Mouse (Mus musculus): ENCODE data around the gene Gm11213.

Gm11213 gene

GRCm38 (mm10) chr4:63580078-63580477 lies 25.0 kb downstream of the Gm11213 start:
- DNase-seq (ENCODE audit: low spot score): peak; percentile 76

DNA sequence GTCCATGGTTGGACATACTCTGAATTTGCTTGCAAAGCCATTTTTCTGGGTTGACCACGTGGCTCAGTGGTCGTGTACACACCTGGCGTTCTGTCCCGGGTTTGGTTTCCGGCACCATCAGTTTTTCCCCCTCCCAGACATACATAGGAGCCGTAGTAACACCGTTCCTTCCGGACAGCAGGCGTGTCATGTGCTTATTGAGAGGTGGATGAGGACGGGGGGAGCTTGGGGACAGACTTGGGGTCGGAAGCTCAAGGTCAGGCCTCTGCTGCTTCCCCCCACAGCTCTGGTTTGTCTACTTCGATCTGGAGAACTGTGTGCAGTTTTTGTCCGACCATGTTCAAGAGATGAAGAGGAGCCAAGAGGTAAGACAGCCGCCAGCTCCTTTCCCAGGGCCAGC lies 25.4 kb downstream of the Gm11213 start:
- DNase-seq (ENCODE audit: low spot score): no peak

DNA sequence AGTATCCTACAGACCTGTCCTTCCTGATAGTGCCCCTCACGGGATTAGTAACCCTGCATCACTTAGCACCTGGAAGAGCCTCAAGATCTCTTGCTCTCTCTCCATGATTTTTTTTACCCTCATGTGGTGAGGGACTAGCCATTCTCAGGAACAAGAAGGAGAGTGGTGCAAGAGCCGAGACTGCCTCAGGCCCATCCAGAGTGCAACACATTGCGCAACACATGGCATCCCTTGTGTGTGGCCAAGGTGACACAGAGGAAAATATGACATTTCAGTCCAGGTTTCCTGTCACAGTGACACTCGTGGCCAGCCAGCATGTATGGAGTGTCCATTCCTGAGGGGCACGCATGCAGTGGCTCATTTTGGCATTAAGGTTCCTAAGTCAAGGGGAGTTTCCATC lies 32.4 kb downstream of the Gm11213 start:
- DNase-seq (ENCODE audit: low spot score): no peak

GRCm38 (mm10) chr4:63570208-63570781 lies 34.8 kb downstream of the Gm11213 start:
- peak; percentile 57 for DNase-seq (ENCODE audit: low spot score)

- no peak for DNase-seq (ENCODE audit: low spot score)
Measured at GRCm38 (mm10) chr4:63569322-63569721, 35.7 kb downstream of the Gm11213 start.

DNA sequence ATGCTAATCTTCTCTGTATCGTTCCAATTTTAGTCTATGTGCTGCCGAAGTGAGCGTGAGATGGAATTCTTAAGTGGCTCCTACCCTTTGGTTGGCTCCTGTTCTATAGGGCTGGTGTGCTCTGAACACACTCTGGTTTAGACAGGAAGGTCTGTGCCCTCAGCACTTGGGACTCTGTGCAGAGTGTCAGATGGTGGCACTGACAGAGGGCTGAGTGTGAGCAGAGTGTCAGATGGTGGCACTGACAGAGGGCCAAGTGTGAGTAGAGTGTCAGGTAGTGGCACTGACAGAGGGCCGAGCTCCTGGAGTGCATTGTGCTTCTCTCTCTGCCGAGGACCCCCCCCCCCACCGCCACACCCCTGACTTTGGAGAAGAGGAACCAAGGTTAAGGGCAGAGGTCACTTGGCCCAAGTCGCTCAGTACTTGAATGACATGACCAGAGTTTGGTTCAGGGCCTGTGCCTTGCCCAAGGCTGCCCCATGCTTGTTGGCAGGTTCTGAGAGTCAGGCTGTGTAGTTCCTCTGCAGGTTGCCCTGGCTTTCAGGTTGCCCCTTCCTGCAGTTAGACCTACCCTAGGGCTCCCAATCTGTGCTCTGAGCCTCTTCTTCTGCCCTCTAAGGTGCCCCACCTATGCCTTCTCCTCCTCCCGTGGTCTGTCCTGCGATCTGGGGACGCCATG lies 37.2 kb downstream of the Gm11213 start:
- DNase-seq (ENCODE audit: low spot score): no peak

- DNase-seq (ENCODE audit: low spot score): no peak
Measured at GRCm38 (mm10) chr4:63562742-63563141, 42.3 kb downstream of the Gm11213 start.

GRCm38 (mm10) chr4:63561861-63562675 lies 43.0 kb downstream of the Gm11213 start:
- DNase-seq (ENCODE audit: low spot score): no peak

- DNase-seq (ENCODE audit: low spot score): peak; percentile 46
Measured at GRCm38 (mm10) chr4:63560079-63560478, 45.0 kb downstream of the Gm11213 start.

- peak; percentile 19 for DNase-seq (ENCODE audit: low spot score)
Measured at GRCm38 (mm10) chr4:63559127-63559697, 45.8 kb downstream of the Gm11213 start.

DNA sequence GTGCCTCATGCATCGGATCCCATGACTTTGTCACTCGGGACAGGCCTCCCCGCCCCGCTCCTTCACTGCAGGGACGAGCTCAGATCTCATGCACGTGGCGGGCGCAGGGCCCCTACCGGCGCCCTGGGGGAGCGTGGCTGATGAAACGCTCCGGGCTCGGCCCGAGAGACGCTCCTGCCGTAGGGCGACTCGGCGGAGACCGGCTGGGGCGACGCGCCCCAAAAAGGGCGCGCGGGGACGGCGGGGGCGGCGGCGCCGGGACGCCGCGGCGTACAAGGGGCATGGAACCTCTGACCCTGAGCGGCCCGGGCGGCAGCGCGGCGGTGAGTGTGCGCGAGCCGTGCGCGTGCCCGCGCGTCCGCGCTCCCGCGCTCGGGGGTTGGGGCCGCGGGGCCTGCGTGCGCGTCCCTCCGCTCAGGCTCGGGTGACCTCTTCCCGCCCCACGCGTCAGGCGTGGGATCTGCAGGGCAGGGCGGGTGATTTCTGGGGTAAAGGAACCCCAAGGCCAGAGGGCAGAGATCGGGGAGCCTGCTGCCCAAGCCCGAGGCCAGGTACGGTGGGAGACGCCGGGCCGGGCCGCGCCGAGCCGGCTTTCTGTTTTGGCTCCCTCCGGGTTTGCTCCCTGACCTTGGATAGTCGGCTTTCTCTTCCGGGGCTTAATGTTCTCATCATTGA lies 46.5 kb downstream of the Gm11213 start, which contains the start of gene Tmem268:
TSS of gene Tmem268 (plus strand) at position 375 of the 675 bp plus-strand sequence.
- peak; percentile 82 for DNase-seq (ENCODE audit: low spot score)

GRCm38 (mm10) chr4:63557124-63558059 lies 47.7 kb downstream of the Gm11213 start:
- peak; percentile 34 for DNase-seq (ENCODE audit: low spot score)

- no peak for DNase-seq (ENCODE audit: low spot score)
Measured at GRCm38 (mm10) chr4:63556665-63557064, 48.4 kb downstream of the Gm11213 start.

- DNase-seq (ENCODE audit: low spot score): no peak
Measured at GRCm38 (mm10) chr4:63555111-63555510, 50.0 kb downstream of the Gm11213 start.

GRCm38 (mm10) chr4:63554616-63555015 lies 50.4 kb downstream of the Gm11213 start:
- no peak for DNase-seq (ENCODE audit: low spot score)

DNA sequence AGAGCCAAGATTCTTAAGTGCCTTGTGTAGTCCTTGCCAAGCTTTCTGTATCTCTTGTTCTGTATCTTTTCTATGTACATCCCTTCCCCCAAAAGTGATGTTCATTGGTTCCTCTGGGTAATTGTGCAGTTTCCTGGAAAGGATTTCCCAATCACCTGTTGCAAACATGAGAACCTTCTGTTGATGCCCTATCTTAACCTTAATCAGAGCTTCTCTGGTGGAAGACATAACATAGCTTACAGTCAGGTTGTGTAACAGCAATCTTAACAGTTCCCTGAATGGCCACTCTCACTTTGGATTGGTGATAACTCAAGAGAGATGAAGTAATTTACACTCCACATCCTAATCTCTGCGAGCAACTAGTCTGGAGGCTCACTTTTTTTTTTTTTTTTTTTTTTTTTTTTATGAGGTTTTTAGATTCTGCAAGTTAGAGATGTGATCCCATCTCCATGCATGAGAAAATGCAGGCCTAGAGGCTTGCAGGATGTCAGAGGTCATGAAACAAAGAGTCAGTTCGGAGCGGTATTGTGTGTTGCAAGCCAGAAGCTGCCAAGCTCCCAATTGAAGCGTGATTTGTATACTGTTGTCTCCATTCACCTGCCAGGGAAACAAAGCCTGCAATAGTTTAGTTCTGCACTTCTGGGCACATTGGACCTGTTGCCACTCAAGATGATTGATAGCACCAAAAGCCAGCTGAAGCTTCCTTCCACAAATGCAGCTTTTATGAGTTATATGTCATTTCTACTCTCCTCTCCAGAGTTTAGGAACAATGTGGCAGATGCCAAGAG lies 51.1 kb downstream of the Gm11213 start:
- DNase-seq (ENCODE audit: low spot score): peak; percentile 63

DNA sequence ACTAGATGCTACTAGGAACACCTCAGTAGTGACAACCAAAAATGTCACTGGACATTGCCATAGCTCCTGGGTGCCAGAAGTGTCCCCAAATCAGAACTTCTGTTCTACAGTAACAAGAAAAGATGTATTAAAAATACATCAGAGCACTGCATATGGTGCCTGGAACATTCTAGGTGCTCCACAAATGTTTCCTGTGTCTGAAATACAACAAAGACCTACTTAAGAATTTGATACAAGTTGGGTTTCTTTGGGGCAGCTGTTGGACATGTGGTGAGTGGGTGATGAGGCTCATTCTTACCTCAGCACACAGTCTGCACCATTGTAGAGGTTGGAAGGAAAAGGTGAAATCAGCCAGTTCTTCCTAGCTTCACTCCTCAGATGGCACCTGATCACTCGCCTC lies 52.2 kb downstream of the Gm11213 start:
- DNase-seq (ENCODE audit: low spot score): no peak

DNA sequence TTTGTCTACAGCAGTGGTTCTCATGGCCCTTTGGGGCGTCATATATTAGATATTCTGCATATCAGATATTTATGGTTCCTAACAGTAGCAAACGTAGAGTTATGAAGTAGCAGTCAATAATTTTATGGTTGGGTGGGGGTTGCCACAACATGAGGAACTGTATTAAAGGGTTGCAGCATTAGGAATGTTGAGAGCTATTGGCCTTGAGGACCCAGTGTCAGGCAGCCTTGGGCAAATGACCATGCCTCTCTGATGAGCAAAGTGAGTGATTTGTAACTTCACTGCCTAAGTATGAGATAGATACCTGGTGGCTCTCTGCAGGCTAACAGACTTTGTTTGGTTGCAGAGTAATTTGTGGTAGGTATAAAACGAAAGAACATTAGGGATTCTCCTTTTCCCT lies 54.2 kb downstream of the Gm11213 start:
- no peak for DNase-seq (ENCODE audit: low spot score)

GRCm38 (mm10) chr4:63548491-63548890 lies 56.6 kb downstream of the Gm11213 start:
- no peak for DNase-seq (ENCODE audit: low spot score)

GRCm38 (mm10) chr4:63547799-63548198 lies 57.3 kb downstream of the Gm11213 start:
- no peak for DNase-seq (ENCODE audit: low spot score)
